Mouse (Mus musculus) bone marrow, adult 2 months (tissue): ENCODE results near the gene Slc35d3.

Source experiments
- CTCF ChIP-seq: fragments of 200-500 bp; IDR thresholded peaks from 2 replicates; pipeline ENCODE4 v1.5.1; 2011; ENCODE audit warnings: low read length, control low read depth; ENCODE audit not compliant: control insufficient read depth, insufficient read depth
- POLR2A ChIP-seq: fragments of 200-500 bp; IDR thresholded peaks from 2 replicates; pipeline ENCODE4 v1.6.1; 2011; ENCODE audit warnings: low read depth, mild to moderate bottlenecking, control low read depth, low read length, borderline replicate concordance; ENCODE audit not compliant: control insufficient read depth

- TF ChIP-seq CTCF, result no peak
- TF ChIP-seq POLR2A, result no peak
These were observed 4.5 kb upstream of the Slc35d3 start for GRCm38 (mm10) chr10:19855597-19856306.
